Mouse (Mus musculus): ENCODE results near the gene Poc1b. TPM values are rescaled to one million over a fixed set of nuclear protein-coding genes. Genes with fewer than 3 reads are reported as not detected.

Poc1b gene
- polyA plus RNA-seq, 1 experiment from 2014 or later, result 20.6 TPM

DNA sequence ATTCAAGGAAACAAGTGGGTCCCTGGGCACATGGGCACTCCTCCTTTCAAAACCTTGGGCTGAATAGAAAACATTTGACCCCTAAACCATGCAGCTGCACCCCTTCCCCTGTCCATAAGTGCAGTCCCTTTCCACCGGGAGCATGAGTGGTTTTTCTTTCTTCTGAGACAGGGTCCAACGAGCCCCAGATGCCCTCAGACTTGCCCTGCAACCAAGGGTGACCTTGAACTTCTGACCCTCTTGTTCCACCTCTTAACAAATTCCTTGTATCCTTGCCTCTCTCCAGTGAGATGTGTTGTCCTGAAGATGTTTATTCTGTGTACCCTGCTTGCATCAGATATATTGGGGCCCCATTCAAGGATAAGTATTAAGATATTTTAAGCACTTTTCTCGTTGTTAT is 6.7 kb downstream of the Poc1b start:
- Histone ChIP-seq H3K9me3 (ENCODE audit: low read length) (peaks cover 10% of the 10 kb centered on the region; the same call in 1 of the 2 replicates), H3K4me3 (ENCODE audit: low read length) (no peak overlapping the region), H3K36me3 (ENCODE audit: insufficient read depth, low read length) (peaks cover 20% of the 10 kb centered on the region), H3K27me3 (ENCODE audit: insufficient read depth, low read length) (no peaks in the 10 kb centered on the region), H3K9ac (replicated peaks; ENCODE audit: low read length) (no peak overlapping the region), H3K4me2 (replicated peaks; ENCODE audit: low read depth, low read length) (no peak overlapping the region), H3K4me1 (ENCODE audit: insufficient read depth, low read length) (peaks cover 46% of the 10 kb centered on the region), H3K27ac (ENCODE audit: low read length) (no peak overlapping the region)
- WGBS, result 39% methylated on average over 3 of the region's 3 CpGs
- no peak for ATAC-seq (ENCODE audit: low FRiP score, low TSS enrichment)

- H3K4me2 ChIP-seq (replicated peaks; ENCODE audit: low read depth, low read length), result no peak overlapping the region
- peaks cover 5% of the 10 kb centered on the region; the same call in 1 of the 2 replicates for H3K9me3 ChIP-seq (ENCODE audit: low read length)
- H3K9ac ChIP-seq (replicated peaks; ENCODE audit: low read length), result no peak overlapping the region
- H3K4me1 ChIP-seq (ENCODE audit: insufficient read depth, low read length), result peaks cover 46% of the 10 kb centered on the region
- ATAC-seq (ENCODE audit: low FRiP score, low TSS enrichment), result no peak
- no peaks in the 10 kb centered on the region for H3K27me3 ChIP-seq (ENCODE audit: insufficient read depth, low read length)
- peaks cover 15% of the 10 kb centered on the region for H3K36me3 ChIP-seq (ENCODE audit: insufficient read depth, low read length)
- 68% methylated on average over 8 of the region's 8 CpGs for WGBS
- H3K27ac ChIP-seq (ENCODE audit: low read length), result no peak overlapping the region
- no peak overlapping the region for H3K4me3 ChIP-seq (ENCODE audit: low read length)
Measured at GRCm38 (mm10) chr10:99114295-99114694, 7.5 kb downstream of the Poc1b start.

GRCm38 (mm10) chr10:99115471-99116236 is 8.8 kb downstream of the Poc1b start:
- peak; percentile 41; the same call in 1 of the 2 replicates for ATAC-seq (ENCODE audit: low FRiP score, low TSS enrichment)
- H3K4me1 ChIP-seq (ENCODE audit: insufficient read depth, low read length), result peaks cover 46% of the 10 kb centered on the region
- no peak overlapping the region for H3K4me3 ChIP-seq (ENCODE audit: low read length)
- H3K27ac ChIP-seq (ENCODE audit: low read length), result peak overlapping the region; percentile 40
- peaks cover 4% of the 10 kb centered on the region; the same call in 1 of the 2 replicates for H3K36me3 ChIP-seq (ENCODE audit: insufficient read depth, low read length)
- H3K4me2 ChIP-seq (replicated peaks; ENCODE audit: low read depth, low read length), result peak overlapping the region; percentile 37
- no peaks in the 10 kb centered on the region for H3K9me3 ChIP-seq (ENCODE audit: low read length)
- 15% methylated on average over 18 of the region's 18 CpGs for WGBS
- no peaks in the 10 kb centered on the region for H3K27me3 ChIP-seq (ENCODE audit: insufficient read depth, low read length)
- H3K9ac ChIP-seq (replicated peaks; ENCODE audit: low read length), result peak overlapping the region; percentile 38

DNA sequence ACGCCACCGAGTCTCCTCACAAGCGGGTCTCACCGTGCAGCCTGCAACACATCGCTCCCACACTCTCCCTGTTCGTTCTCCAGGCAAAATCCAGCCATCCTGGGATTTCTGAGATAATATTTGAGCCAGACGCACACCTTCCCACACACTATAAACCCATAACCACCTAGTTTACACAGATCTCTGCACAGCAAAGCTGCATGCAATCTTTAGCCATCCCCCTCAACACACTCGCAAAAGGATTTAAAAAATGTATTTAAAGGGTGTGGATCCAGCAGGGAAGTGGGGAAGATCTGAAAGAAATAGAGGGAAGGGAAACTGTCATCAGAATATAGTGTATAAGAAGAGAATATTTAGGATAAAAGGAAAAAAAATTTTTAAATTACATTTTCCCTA is 9.4 kb downstream of the Poc1b start:
- Histone ChIP-seq H3K27ac (ENCODE audit: low read length) (peak overlapping the region; percentile 40), H3K9me3 (ENCODE audit: low read length) (no peaks in the 10 kb centered on the region), H3K9ac (replicated peaks; ENCODE audit: low read length) (peak overlapping the region; percentile 38; the same call in 1 of the 2 replicates), H3K4me3 (ENCODE audit: low read length) (no peak overlapping the region), H3K36me3 (ENCODE audit: insufficient read depth, low read length) (no peaks in the 10 kb centered on the region; the same call in 1 of the 2 replicates), H3K27me3 (ENCODE audit: insufficient read depth, low read length) (no peaks in the 10 kb centered on the region), H3K4me2 (replicated peaks; ENCODE audit: low read depth, low read length) (peak overlapping the region; percentile 37), H3K4me1 (ENCODE audit: insufficient read depth, low read length) (peaks cover 46% of the 10 kb centered on the region)
- 32% methylated on average over 8 of the region's 8 CpGs for WGBS
- no peak for ATAC-seq (ENCODE audit: low FRiP score, low TSS enrichment)

DNA sequence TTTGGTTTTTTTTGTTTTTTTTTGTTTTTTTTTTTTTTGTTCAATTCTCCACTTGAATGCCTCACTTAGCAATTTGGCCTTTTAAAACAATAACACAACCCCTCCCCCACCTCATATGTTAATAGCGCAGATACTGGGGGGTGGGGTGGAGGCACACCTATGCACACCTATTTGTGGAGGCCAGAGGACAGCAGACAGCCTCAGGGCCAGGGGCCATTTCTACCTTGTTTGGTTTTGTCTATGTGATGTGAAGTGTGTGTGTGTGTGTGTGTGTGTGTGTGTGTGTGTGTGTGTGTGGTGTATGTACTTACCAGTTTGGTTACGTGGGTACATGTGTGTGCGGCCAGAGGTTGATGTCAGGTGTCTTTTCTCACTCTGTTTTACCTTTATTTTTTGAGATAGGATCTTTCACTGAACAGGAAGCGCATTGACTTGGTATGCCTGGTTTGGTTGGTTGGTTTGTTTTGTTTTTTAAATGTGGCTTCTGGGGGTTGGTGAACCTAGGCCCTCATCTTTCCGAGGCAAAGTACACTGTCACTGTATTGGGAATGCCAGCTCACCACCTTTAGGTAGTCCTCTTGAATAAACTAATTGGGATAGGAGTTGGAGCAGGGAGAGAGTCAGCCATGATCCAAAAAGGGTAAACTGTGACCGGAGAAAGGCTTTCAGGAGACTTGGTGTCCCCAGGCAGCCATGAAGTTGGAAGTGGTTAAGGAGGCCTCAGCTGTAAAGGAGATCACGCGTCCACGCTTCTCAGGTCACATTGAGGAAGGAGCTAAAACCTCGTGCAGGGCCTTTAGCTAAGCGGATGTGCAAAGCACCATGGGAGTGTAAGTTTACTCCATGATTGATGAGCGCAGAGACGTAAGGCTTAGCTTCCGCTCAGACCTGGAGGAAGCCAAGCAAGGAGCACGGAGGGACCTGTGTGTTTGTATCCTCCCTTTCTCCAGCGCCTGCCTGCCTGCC is 10.1 kb downstream of the Poc1b start:
- H3K4me1 ChIP-seq (ENCODE audit: insufficient read depth, low read length), result peaks cover 46% of the 10 kb centered on the region
- peak; percentile 30; the same call in 1 of the 2 replicates for ATAC-seq (ENCODE audit: low FRiP score, low TSS enrichment)
- H3K36me3 ChIP-seq (ENCODE audit: insufficient read depth, low read length), result no peaks in the 10 kb centered on the region
- H3K4me3 ChIP-seq (ENCODE audit: low read length), result no peak overlapping the region
- H3K27ac ChIP-seq (ENCODE audit: low read length), result no peak overlapping the region
- no peaks in the 10 kb centered on the region for H3K9me3 ChIP-seq (ENCODE audit: low read length)
- no peaks in the 10 kb centered on the region for H3K27me3 ChIP-seq (ENCODE audit: insufficient read depth, low read length)
- WGBS, result 57% methylated on average over 16 of the region's 16 CpGs
- H3K9ac ChIP-seq (replicated peaks; ENCODE audit: low read length), result no peak overlapping the region
- H3K4me2 ChIP-seq (replicated peaks; ENCODE audit: low read depth, low read length), result no peak overlapping the region

GRCm38 (mm10) chr10:99117876-99118275 is 11.0 kb downstream of the Poc1b start:
- H3K4me1 ChIP-seq (ENCODE audit: insufficient read depth, low read length), result peaks cover 46% of the 10 kb centered on the region
- H3K36me3 ChIP-seq (ENCODE audit: insufficient read depth, low read length), result no peaks in the 10 kb centered on the region
- no peaks in the 10 kb centered on the region for H3K27me3 ChIP-seq (ENCODE audit: insufficient read depth, low read length)
- H3K4me2 ChIP-seq (replicated peaks; ENCODE audit: low read depth, low read length), result 0 out of 2 replicates have a peak overlapping the region, but pooled peaks have one; percentile 22
- 50% methylated on average over 10 of the region's 10 CpGs for WGBS
- H3K9ac ChIP-seq (replicated peaks; ENCODE audit: low read length), result no peak overlapping the region
- H3K27ac ChIP-seq (ENCODE audit: low read length), result peak overlapping the region; percentile 29; the same call in 1 of the 2 replicates
- no peaks in the 10 kb centered on the region for H3K9me3 ChIP-seq (ENCODE audit: low read length)
- ATAC-seq (ENCODE audit: low FRiP score, low TSS enrichment), result no peak
- no peak overlapping the region for H3K4me3 ChIP-seq (ENCODE audit: low read length)

DNA sequence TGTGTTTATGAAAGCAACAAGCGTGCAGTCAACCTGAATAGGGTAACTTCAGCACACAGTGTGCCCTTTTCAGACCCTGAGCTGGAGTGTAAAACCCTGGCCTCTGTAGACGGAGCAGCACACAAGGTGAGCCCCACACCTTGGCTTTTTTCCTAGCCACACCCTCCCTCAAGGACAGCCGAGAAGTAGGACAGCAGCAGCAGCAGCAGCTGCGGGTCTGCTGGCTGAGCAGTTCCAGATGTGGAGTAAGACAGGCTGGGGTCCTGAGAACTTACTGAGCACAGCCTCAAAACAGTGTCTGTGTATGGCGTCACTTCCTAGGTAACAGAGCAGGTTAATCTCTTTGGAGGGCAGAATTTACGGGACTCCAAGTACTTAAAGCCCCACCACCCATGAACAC is 11.9 kb downstream of the Poc1b start:
- no peaks in the 10 kb centered on the region for H3K36me3 ChIP-seq (ENCODE audit: insufficient read depth, low read length)
- no peak overlapping the region for H3K9ac ChIP-seq (replicated peaks; ENCODE audit: low read length)
- no peaks in the 10 kb centered on the region for H3K27me3 ChIP-seq (ENCODE audit: insufficient read depth, low read length)
- peaks cover 41% of the 10 kb centered on the region for H3K4me1 ChIP-seq (ENCODE audit: insufficient read depth, low read length)
- H3K27ac ChIP-seq (ENCODE audit: low read length), result peak overlapping the region; percentile 21; the same call in 1 of the 2 replicates
- no peaks in the 10 kb centered on the region for H3K9me3 ChIP-seq (ENCODE audit: low read length)
- ATAC-seq (ENCODE audit: low FRiP score, low TSS enrichment), result peak; percentile 28; the same call in 1 of the 2 replicates
- 42% methylated on average over 6 of the region's 6 CpGs for WGBS
- H3K4me3 ChIP-seq (ENCODE audit: low read length), result no peak overlapping the region
- H3K4me2 ChIP-seq (replicated peaks; ENCODE audit: low read depth, low read length), result no peak overlapping the region

GRCm38 (mm10) chr10:99119471-99119870 is 12.6 kb downstream of the Poc1b start:
- no peaks in the 10 kb centered on the region for H3K27me3 ChIP-seq (ENCODE audit: insufficient read depth, low read length)
- no peak for ATAC-seq (ENCODE audit: low FRiP score, low TSS enrichment)
- no peaks in the 10 kb centered on the region for H3K36me3 ChIP-seq (ENCODE audit: insufficient read depth, low read length)
- H3K4me3 ChIP-seq (ENCODE audit: low read length), result no peak overlapping the region
- H3K9ac ChIP-seq (replicated peaks; ENCODE audit: low read length), result no peak overlapping the region
- H3K27ac ChIP-seq (ENCODE audit: low read length), result no peak overlapping the region
- H3K4me2 ChIP-seq (replicated peaks; ENCODE audit: low read depth, low read length), result no peak overlapping the region
- 95% methylated on average over 4 of the region's 4 CpGs for WGBS
- peaks cover 39% of the 10 kb centered on the region for H3K4me1 ChIP-seq (ENCODE audit: insufficient read depth, low read length)
- no peaks in the 10 kb centered on the region for H3K9me3 ChIP-seq (ENCODE audit: low read length)

DNA sequence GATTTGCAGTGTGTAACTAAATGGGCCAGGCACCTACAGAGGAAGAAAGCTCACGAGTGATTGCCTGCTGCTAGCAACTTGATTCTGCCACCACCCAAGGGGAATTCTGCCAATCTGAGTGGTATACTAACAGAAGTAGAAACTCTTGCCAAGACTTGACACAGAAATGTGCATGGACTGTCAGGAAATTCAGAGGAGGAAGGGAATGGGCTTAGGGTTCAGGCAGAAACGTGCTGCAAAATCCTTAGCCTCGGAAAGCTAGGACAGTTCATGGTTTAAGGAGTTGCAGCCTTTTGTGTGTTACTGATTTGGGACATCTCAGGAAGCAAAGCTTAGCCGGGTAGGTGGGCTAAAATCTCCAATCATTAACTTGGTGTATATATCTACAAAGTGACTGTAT is 19.4 kb downstream of the Poc1b start, which contains the start of gene Phxr2:
Gene Phxr2 (minus strand): TSS at position 101 of the 400 bp plus-strand sequence.
- H3K4me1 ChIP-seq (ENCODE audit: insufficient read depth, low read length), result 0 out of 2 replicates have a peak, but pooled peaks cover 4% of the 10 kb centered on the region
- no peaks in the 10 kb centered on the region for H3K27me3 ChIP-seq (ENCODE audit: insufficient read depth, low read length)
- H3K4me3 ChIP-seq (ENCODE audit: low read length), result no peak within 1 kb of the TSS
- WGBS, result 83% methylated on average over 4 of the region's 4 CpGs
- no peak within 1 kb of the TSS for H3K27ac ChIP-seq (ENCODE audit: low read length)
- 0 out of 2 replicates have a peak, but pooled peaks cover 10% of the 10 kb centered on the region for H3K36me3 ChIP-seq (ENCODE audit: insufficient read depth, low read length)
- ATAC-seq (ENCODE audit: low FRiP score, low TSS enrichment), result no peak
- H3K4me2 ChIP-seq (replicated peaks; ENCODE audit: low read depth, low read length), result no peak within 1 kb of the TSS
- no peaks in the 10 kb centered on the region for H3K9me3 ChIP-seq (ENCODE audit: low read length)
- no peak within 1 kb of the TSS for H3K9ac ChIP-seq (replicated peaks; ENCODE audit: low read length)

All from kidney, embryonic 16.5 days (tissue).